Mouse (Mus musculus) G1E (cell line): ENCODE measurements around the gene Pde2a. TPM values are rescaled to one million over a fixed set of nuclear protein-coding genes. Genes with fewer than 3 reads are reported as not detected.

Source experiments
- ATAC-seq: 2 replicates; pipeline ENCODE4 v1.8.0; 2016; ENCODE audit warnings: mild to moderate bottlenecking; ENCODE audit not compliant: insufficient number of reproducible peaks, poor library complexity, low FRiP score, severe bottlenecking; ENCODE audit errors: extremely low read depth
- DNase-seq: peaks from one replicate; pipeline ENCODE4 v3.0.0; 2012; ENCODE audit warnings: low spot score
- H3K27me3 ChIP-seq: 2 replicates; pipeline ENCODE4 v1.6.1; 2012; ENCODE audit warnings: mild to moderate bottlenecking, low read length, inconsistent platforms; ENCODE audit not compliant: insufficient read depth
- H3K36me3 ChIP-seq: replicated peaks from 2 replicates; pipeline ENCODE3; 2012; ENCODE audit warnings: mild to moderate bottlenecking, inconsistent platforms
- H3K4me1 ChIP-seq: 2 replicates; pipeline ENCODE4 v1.6.1; 2012; ENCODE audit warnings: low read depth, low read length, inconsistent platforms, mixed read lengths; ENCODE audit not compliant: insufficient read depth
- H3K4me3 ChIP-seq: 2 replicates; pipeline ENCODE4 v1.5.1; 2012; ENCODE audit warnings: low read depth, mild to moderate bottlenecking, inconsistent platforms, low read length, moderate library complexity, mixed read lengths
- H3K9me3 ChIP-seq: replicated peaks from 2 replicates; pipeline ENCODE4 v1.6.1; 2012; ENCODE audit warnings: inconsistent platforms
- CTCF ChIP-seq: IDR thresholded peaks from 2 replicates; pipeline ENCODE4 v1.5.1; 2012; ENCODE audit warnings: low read depth, low read length, inconsistent platforms, mixed read lengths
- GATA1 ChIP-seq: IDR thresholded peaks from 2 replicates; pipeline ENCODE4 v1.6.1; 2012; ENCODE audit warnings: borderline replicate concordance, low read length, inconsistent platforms, mixed read lengths
- GATA2 ChIP-seq: IDR thresholded peaks from 2 replicates; pipeline ENCODE4 v1.6.1; 2012; ENCODE audit warnings: low read depth, low read length, inconsistent platforms, borderline replicate concordance
- POLR2AphosphoS5 ChIP-seq: IDR thresholded peaks from 2 replicates; pipeline ENCODE4 v1.6.1; 2012; ENCODE audit warnings: low read depth, low read length, inconsistent platforms; ENCODE audit not compliant: insufficient replicate concordance
- TAL1 ChIP-seq: conservative IDR thresholded peaks from 2 replicates; pipeline ENCODE4 v1.6.1; 2012; ENCODE audit warnings: low read depth, low read length, inconsistent platforms, mixed read lengths
- polyA plus RNA-seq: library from polyadenylated mRNA; stranded (reverse); fragments of >175 nt; gene quantifications from 2 replicates; pipeline ENCODE4 v1.2.3, GENCODE M21; 2012
- total RNA-seq, 2 experiments: library from RNA; stranded (forward) in 1 of 2; stranded (reverse) in 1 of 2; fragments of 200-1000 nt in 1 of 2; fragments of >200 nt in 1 of 2; fragmentation: Nextera tagmentation in 1 of 2; gene quantifications; 2 replicates each; pipeline ENCODE4 v1.2.3; 2014 to 2017

Pde2a gene
- total and polyA plus RNA-seq, 3 experiments, result 0.55 TPM; not detected in 2

DNA sequence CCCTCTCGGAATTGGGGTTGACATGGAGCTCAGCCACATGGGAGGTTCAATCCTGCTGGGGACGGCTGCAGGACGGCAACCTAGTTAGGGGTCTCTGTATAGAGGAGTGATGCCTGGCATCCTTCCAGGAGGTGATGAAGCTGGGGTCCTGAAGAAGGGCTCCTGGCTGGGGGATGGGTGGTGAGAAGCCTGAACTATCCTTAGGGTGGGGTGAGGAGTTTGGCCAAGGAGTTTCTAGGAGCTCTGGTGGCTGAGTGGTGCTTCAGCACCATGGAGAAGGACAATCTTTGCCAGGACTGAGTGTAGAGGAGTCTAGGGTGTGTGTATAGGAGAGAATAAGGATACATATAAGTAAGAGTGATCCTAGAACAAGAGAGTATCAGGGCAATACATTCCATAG is 578 bp downstream of the Pde2a start:
- no peaks in the 10 kb centered on the region for H3K36me3 ChIP-seq
- DNase-seq (peak; percentile 34), ATAC-seq (no peak)
- H3K27me3 ChIP-seq, result peaks cover 34% of the 10 kb centered on the region
- H3K9me3 ChIP-seq, result no peaks in the 10 kb centered on the region
- no peak for TF ChIP-seq TAL1
- TF ChIP-seq GATA2, result no peak
- no peak for TF ChIP-seq CTCF
- TF ChIP-seq POLR2AphosphoS5, result no peak
- no peak for TF ChIP-seq GATA1
- H3K4me3 ChIP-seq, result no peak overlapping the region
- peaks cover 10% of the 10 kb centered on the region; the same call in 1 of the 2 replicates for H3K4me1 ChIP-seq

GRCm38 (mm10) chr7:101422646-101423045 is 1.2 kb downstream of the Pde2a start:
- DNase-seq (no peak), ATAC-seq (no peak)
- H3K9me3 ChIP-seq, result no peaks in the 10 kb centered on the region
- TF ChIP-seq CTCF, result no peak
- TF ChIP-seq TAL1, result no peak
- no peak for TF ChIP-seq GATA1
- no peak for TF ChIP-seq POLR2AphosphoS5
- TF ChIP-seq GATA2, result no peak
- peaks cover 29% of the 10 kb centered on the region for H3K27me3 ChIP-seq
- H3K4me1 ChIP-seq, result 0 out of 2 replicates have a peak, but pooled peaks cover 6% of the 10 kb centered on the region
- no peaks in the 10 kb centered on the region for H3K36me3 ChIP-seq
- H3K4me3 ChIP-seq, result no peak overlapping the region

- DNase-seq, result no peak
- Histone ChIP-seq H3K36me3 (no peaks in the 10 kb centered on the region), H3K4me1 (0 out of 2 replicates have a peak, but pooled peaks cover 6% of the 10 kb centered on the region), H3K9me3 (no peaks in the 10 kb centered on the region), H3K27me3 (peaks cover 23% of the 10 kb centered on the region), H3K4me3 (no peak overlapping the region)
- TF ChIP-seq CTCF (no peak), POLR2AphosphoS5 (no peak), GATA1 (no peak), GATA2 (no peak), TAL1 (no peak)
- ATAC-seq, result no peak
Observed at GRCm38 (mm10) chr7:101423970-101424369, 2.5 kb downstream of the Pde2a start.

DNA sequence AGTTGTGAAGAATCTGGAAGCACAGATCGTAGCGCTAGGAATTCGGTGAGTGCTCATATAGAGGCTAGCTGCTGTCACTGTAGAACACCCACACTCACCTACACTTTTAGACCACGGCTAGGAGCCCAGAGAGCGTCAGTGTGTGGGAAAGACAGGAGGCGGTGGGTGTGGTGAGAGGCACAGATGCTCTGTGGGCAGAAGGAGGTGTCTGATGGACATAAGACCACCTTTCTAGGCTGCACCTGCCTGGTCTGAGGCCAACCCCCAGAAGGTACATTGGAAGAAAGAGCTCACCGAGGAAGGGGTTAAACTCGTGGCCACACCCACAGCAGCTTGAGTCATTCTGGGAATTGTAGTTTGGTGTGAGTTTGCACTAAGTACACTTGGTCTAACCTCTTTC is 5.2 kb downstream of the Pde2a start:
- DNase-seq (no peak), ATAC-seq (no peak)
- no peaks in the 10 kb centered on the region for H3K9me3 ChIP-seq
- H3K4me3 ChIP-seq, result no peak overlapping the region
- no peaks in the 10 kb centered on the region for H3K36me3 ChIP-seq
- H3K27me3 ChIP-seq, result peaks cover 15% of the 10 kb centered on the region
- TF ChIP-seq GATA2, result no peak
- TF ChIP-seq GATA1, result no peak
- TF ChIP-seq POLR2AphosphoS5, result no peak
- no peak for TF ChIP-seq TAL1
- no peak for TF ChIP-seq CTCF
- no peaks in the 10 kb centered on the region for H3K4me1 ChIP-seq

GRCm38 (mm10) chr7:101427736-101428135 is 6.2 kb downstream of the Pde2a start:
- ATAC-seq (no peak), DNase-seq (no peak)
- Histone ChIP-seq H3K4me3 (no peak overlapping the region), H3K4me1 (no peaks in the 10 kb centered on the region), H3K9me3 (no peaks in the 10 kb centered on the region), H3K27me3 (peaks cover 15% of the 10 kb centered on the region), H3K36me3 (no peaks in the 10 kb centered on the region)
- TF ChIP-seq GATA1, result no peak
- peak; percentile 93 for TF ChIP-seq CTCF
- no peak for TF ChIP-seq TAL1

GRCm38 (mm10) chr7:101435038-101435437 is 13.5 kb downstream of the Pde2a start:
- Histone ChIP-seq H3K36me3 (no peaks in the 10 kb centered on the region), H3K9me3 (no peaks in the 10 kb centered on the region), H3K4me3 (no peak overlapping the region), H3K27me3 (peaks cover 5% of the 10 kb centered on the region; the same call in 1 of the 2 replicates), H3K4me1 (no peaks in the 10 kb centered on the region)
- TF ChIP-seq CTCF (no peak), GATA2 (no peak), TAL1 (no peak), GATA1 (no peak), POLR2AphosphoS5 (no peak)
- DNase-seq (no peak), ATAC-seq (no peak)
